Comparison of ENCODE assay signal across 8 mouse cellular contexts in the genomic region with DNA sequence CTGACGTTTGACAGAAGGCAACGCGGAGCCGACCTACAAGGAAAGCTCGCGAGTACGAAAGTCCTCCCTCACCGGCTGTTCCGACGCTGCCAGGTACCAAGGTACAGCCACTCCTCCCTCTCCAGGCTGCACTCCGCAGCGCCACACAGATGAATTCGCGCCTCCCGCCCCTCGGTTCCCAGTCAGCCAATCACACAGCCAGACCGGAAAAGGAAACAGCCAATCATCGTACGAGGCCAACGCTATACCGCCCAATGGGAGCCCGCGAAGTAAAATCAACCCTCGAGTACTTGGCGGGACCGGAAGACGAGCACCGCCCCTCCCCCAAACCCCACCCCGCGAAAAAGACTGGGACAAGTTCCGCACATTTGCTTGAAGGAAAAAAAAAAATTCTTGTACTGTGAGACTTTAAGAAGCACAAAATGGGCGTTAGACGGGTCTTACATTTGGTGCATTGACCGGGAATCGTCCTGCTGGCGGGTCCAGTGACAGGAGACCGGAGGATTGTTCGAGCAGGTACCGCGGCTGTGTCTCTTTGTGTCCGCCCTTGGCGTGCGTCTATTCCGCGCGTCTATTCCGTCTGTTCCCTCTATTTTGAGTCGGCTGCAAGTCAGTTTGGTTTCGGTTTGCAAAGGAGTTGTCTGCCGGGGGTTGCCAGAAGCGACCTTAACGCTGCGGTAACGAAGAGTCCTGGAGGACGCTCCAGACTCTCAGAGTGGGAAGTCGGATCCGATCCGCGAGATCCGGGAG. TPM values are rescaled to one million over a fixed set of nuclear protein-coding genes. Genes with fewer than 3 reads are reported as not detected.
A peak's percentile ranks its signal among the peaks of the same experiment; 100 is the strongest.
DNase-seq lines count a peak whose midpoint lies in the region; ATAC-seq and TF ChIP-seq lines count a peak whose summit lies in the region.

Brip1 (minus strand) TSS at position 157 of the 750 bp plus-strand sequence.

- H3K9me3 ChIP-seq in hindbrain, embryonic 10.5 days: peaks cover 29% of the 10 kb centered on the region
- no peaks in the 10 kb centered on the region for H3K9me3 ChIP-seq in lung, postnatal 0 days (ENCODE audit: low read length)

- peaks cover 20% of the 10 kb centered on the region for H3K4me1 ChIP-seq in hindbrain, embryonic 10.5 days (replicated peaks)
- no peaks in the 10 kb centered on the region for H3K4me1 ChIP-seq in lung, postnatal 0 days (ENCODE audit: insufficient read depth, low read depth, low read length)

- WGBS in hindbrain, embryonic 10.5 days: under 1% methylated on average over 60 of the region's 60 CpGs
- WGBS in lung, postnatal 0 days: under 1% methylated on average over 60 of the region's 60 CpGs

- H3K36me3 ChIP-seq in hindbrain, embryonic 10.5 days: peaks cover 64% of the 10 kb centered on the region
- peaks cover under 1% of the 10 kb centered on the region; the same call in 1 of the 2 replicates for H3K36me3 ChIP-seq in lung, postnatal 0 days (ENCODE audit: insufficient read depth, low read length)

- peak; percentile 97 for DNase-seq in MN1 (ENCODE audit: low spot score)
- DNase-seq in cerebellum, adult 9-10 months: peak; percentile 90
- DNase-seq in hindbrain, embryonic 10.5 days (ENCODE audit: low spot score): peak; percentile 96
- DNase-seq in layer of hippocampus, adult 9-11 months: peak; percentile 86
- peak; percentile 98 for DNase-seq in lung, postnatal 0 days (ENCODE audit: low spot score)
- peak; percentile 82 for DNase-seq in ovary, postnatal 14 days (ENCODE audit: low spot score)
- DNase-seq in thymus, postnatal 14 days: peak; percentile 93

- no peaks in the 10 kb centered on the region for H3K27me3 ChIP-seq in hindbrain, embryonic 10.5 days (ENCODE audit: insufficient read depth, poor library complexity, severe bottlenecking)
- H3K27me3 ChIP-seq in lung, postnatal 0 days (replicated peaks; ENCODE audit: insufficient read depth, low read length): no peaks in the 10 kb centered on the region

- H3K9ac ChIP-seq in lung, postnatal 0 days (replicated peaks; ENCODE audit: low read depth): peak within 1 kb of the TSS; percentile 76

- H3K4me2 ChIP-seq in lung, postnatal 0 days (replicated peaks; ENCODE audit: low read depth, low read length): peak within 1 kb of the TSS; percentile 76

- H3K27ac ChIP-seq in hindbrain, embryonic 10.5 days: peak within 1 kb of the TSS; percentile 96
- H3K27ac ChIP-seq in lung, postnatal 0 days (ENCODE audit: low read length): peak within 1 kb of the TSS; percentile 91

- peak within 1 kb of the TSS; percentile 73 for H3K4me3 ChIP-seq in hindbrain, embryonic 10.5 days
- H3K4me3 ChIP-seq in lung, postnatal 0 days (ENCODE audit: low read depth, low read length): peak within 1 kb of the TSS; percentile 85

- peak; percentile 100 for ATAC-seq in frontal cortex, adult (ENCODE audit: low TSS enrichment)
- peak; percentile 99 for ATAC-seq in lung, postnatal 0 days

- TF ChIP-seq CTCF in lung, postnatal 0 days (IDR thresholded peaks at IDR 0.05): peak; percentile 51

- no peak for TF ChIP-seq EP300 in lung, postnatal 0 days (IDR thresholded peaks at IDR 0.05)

RNA-seq across cellular contexts. Expression of gene Brip1, which starts in this region (rescaled TPM):
- polyA plus RNA-seq in hindbrain, embryonic 10.5 days (2016; fragmentation: Nextera tagmentation; extraction: Ambion mirVana): 8.7 and 12.4 TPM in 2 replicates
- 0.79 and 1.7 TPM in 2 replicates for polyA plus RNA-seq in lung, postnatal 0 days (2015; fragmentation: Nextera tagmentation; extraction: Ambion mirVana)

Comparison
In these comparisons a context has a peak if more than half of its experiments do, and no peak if none do; other contexts are left out.
1. Peak in every context shown above with its lines: DNase-seq, ATAC-seq, H3K4me3 ChIP-seq and H3K27ac ChIP-seq.